Mouse (Mus musculus) intestine, postnatal 0 days (tissue): ENCODE measurements around the gene Col16a1. TPM values are rescaled to one million over a fixed set of nuclear protein-coding genes. Genes with fewer than 3 reads are reported as not detected.

Source experiments
- ATAC-seq: fragments of 200-750 bp; cut with Nextera tagmentation; 2 replicates; pipeline ENCODE4 v1.8.0; 2017; ENCODE audit warnings: mild to moderate bottlenecking, moderate TSS enrichment, moderate library complexity
- H3K27ac ChIP-seq: fragments of 300-500 bp; sonication (generic); 2 replicates; pipeline ENCODE4 v1.5.1; 2014; ENCODE audit warnings: mild to moderate bottlenecking, low read depth, low read length, moderate library complexity
- H3K27me3 ChIP-seq: fragments of 300-500 bp; sonication (generic); replicated peaks from 2 replicates; pipeline ENCODE4 v1.6.1; 2014; ENCODE audit warnings: low read length, mixed read lengths; ENCODE audit not compliant: control insufficient read depth, insufficient read depth
- H3K36me3 ChIP-seq: fragments of 300-500 bp; sonication (generic); 2 replicates; pipeline ENCODE4 v1.6.1; 2014; ENCODE audit warnings: mild to moderate bottlenecking, moderate library complexity; ENCODE audit not compliant: control insufficient read depth, insufficient read depth
- H3K4me1 ChIP-seq: fragments of 300-500 bp; sonication (generic); replicated peaks from 2 replicates; pipeline ENCODE4 v1.6.1; 2014; ENCODE audit warnings: antibody characterized with exemption, low read length, mixed read lengths; ENCODE audit not compliant: control insufficient read depth, insufficient read depth
- H3K4me2 ChIP-seq: fragments of 300-500 bp; sonication (generic); replicated peaks from 2 replicates; pipeline ENCODE4 v1.6.1; 2014; ENCODE audit warnings: low read depth, mild to moderate bottlenecking, moderate library complexity
- H3K4me3 ChIP-seq: fragments of 300-500 bp; sonication (generic); 2 replicates; pipeline ENCODE4 v1.5.1; 2014; ENCODE audit warnings: low read depth, low read length
- H3K9ac ChIP-seq: fragments of 300-500 bp; sonication (generic); 2 replicates; pipeline ENCODE4 v1.6.1; 2014; ENCODE audit warnings: mild to moderate bottlenecking, low read depth, low read length
- H3K9me3 ChIP-seq: fragments of 300-500 bp; sonication (generic); 2 replicates; pipeline ENCODE4 v1.6.1; 2016; ENCODE audit warnings: mixed run types; ENCODE audit not compliant: control insufficient read depth
- CTCF ChIP-seq: sonication (generic); IDR thresholded peaks from 2 replicates; pipeline ENCODE4 v1.5.1; 2016; ENCODE audit warnings: low read depth, mild to moderate bottlenecking, control low read depth, antibody characterized with exemption, moderate library complexity
- WGBS: fragments of 180-500 bp; shearing (Covaris S2); extraction: QIAGEN DNeasy Blood & Tissue Kit; methylation state at CpG from one replicate; pipeline ENCODE4 v1.1.7; 2014; 5-methylcytosine and 5-hydroxymethylcytosine counted together
- polyA plus RNA-seq: library from polyadenylated mRNA; unstranded; fragments of >200 nt; fragmentation: Nextera tagmentation; extraction: Ambion mirVana; gene quantifications from 2 replicates; pipeline ENCODE4 v1.2.1, GENCODE M21; 2015

The Col16a1 gene
- polyA plus RNA-seq, 1 experiment from 2014 or later, result 25.6 TPM

- ATAC-seq, result no peak
These were observed 38.6 kb upstream of the Col16a1 start for GRCm38 (mm10) chr4:130009043-130009442.

GRCm38 (mm10) chr4:130010723-130011122 lies 36.9 kb upstream of the Col16a1 start:
- Histone ChIP-seq H3K4me2 (no peak overlapping the region), H3K4me1 (no peaks in the 10 kb centered on the region), H3K9ac (no peak overlapping the region), H3K4me3 (no peak overlapping the region), H3K27ac (no peak overlapping the region), H3K27me3 (peaks cover 8% of the 10 kb centered on the region; the same call in 1 of the 2 replicates), H3K36me3 (no peaks in the 10 kb centered on the region), H3K9me3 (no peaks in the 10 kb centered on the region)
- no peak for ATAC-seq
- 83% methylated on average over 4 of the region's 4 CpGs for whole genome bisulfite sequencing
- no peak for TF ChIP-seq CTCF

More at GRCm38 (mm10) chr4:130009043-130009442, 38.6 kb upstream of the Col16a1 start:
- Histone ChIP-seq H3K4me1 (no peaks in the 10 kb centered on the region), H3K27ac (no peak overlapping the region), H3K4me3 (no peak overlapping the region), H3K9ac (no peak overlapping the region), H3K4me2 (no peak overlapping the region), H3K9me3 (no peaks in the 10 kb centered on the region), H3K27me3 (peaks cover 13% of the 10 kb centered on the region; the same call in 1 of the 2 replicates), H3K36me3 (no peaks in the 10 kb centered on the region)
- WGBS, result 66% methylated on average over 14 of the region's 14 CpGs
- TF ChIP-seq CTCF, result no peak

- no peak overlapping the region for H3K4me2 ChIP-seq
- H3K27ac ChIP-seq, result no peak overlapping the region
- no peak for TF ChIP-seq CTCF
- H3K36me3 ChIP-seq, result no peaks in the 10 kb centered on the region
- WGBS, result 78% methylated on average over 6 of the region's 6 CpGs
- no peaks in the 10 kb centered on the region for H3K4me1 ChIP-seq
- no peaks in the 10 kb centered on the region for H3K9me3 ChIP-seq
- no peak for ATAC-seq
- H3K27me3 ChIP-seq, result peaks cover 5% of the 10 kb centered on the region; the same call in 1 of the 2 replicates
- H3K4me3 ChIP-seq, result no peak overlapping the region
- no peak overlapping the region for H3K9ac ChIP-seq
These were observed 35.4 kb upstream of the Col16a1 start for GRCm38 (mm10) chr4:130012234-130012633.

- Histone ChIP-seq H3K4me2 (no peak overlapping the region), H3K4me1 (no peaks in the 10 kb centered on the region), H3K4me3 (no peak overlapping the region), H3K36me3 (no peaks in the 10 kb centered on the region), H3K27me3 (no peaks in the 10 kb centered on the region), H3K9me3 (no peaks in the 10 kb centered on the region), H3K27ac (no peak overlapping the region), H3K9ac (no peak overlapping the region)
- no peak for TF ChIP-seq CTCF
- ATAC-seq, result no peak
- WGBS, result 63% methylated on average over 10 of the region's 10 CpGs
These were observed 34.5 kb upstream of the Col16a1 start for GRCm38 (mm10) chr4:130013111-130013510.

- 57% methylated on average over 4 of the region's 4 CpGs for WGBS
- H3K9me3 ChIP-seq, result no peaks in the 10 kb centered on the region
- TF ChIP-seq CTCF, result no peak
- no peaks in the 10 kb centered on the region for H3K36me3 ChIP-seq
- H3K4me3 ChIP-seq, result no peak overlapping the region
- ATAC-seq, result no peak
- H3K9ac ChIP-seq, result no peak overlapping the region
- no peaks in the 10 kb centered on the region for H3K4me1 ChIP-seq
- H3K27ac ChIP-seq, result no peak overlapping the region
- no peaks in the 10 kb centered on the region for H3K27me3 ChIP-seq
- H3K4me2 ChIP-seq, result no peak overlapping the region
These were observed 31.6 kb upstream of the Col16a1 start for GRCm38 (mm10) chr4:130016010-130016409.

GRCm38 (mm10) chr4:130017036-130017674 lies 30.5 kb upstream of the Col16a1 start:
- H3K4me2 ChIP-seq, result no peak overlapping the region
- no peak for TF ChIP-seq CTCF
- H3K4me3 ChIP-seq, result no peak overlapping the region
- no peaks in the 10 kb centered on the region for H3K4me1 ChIP-seq
- H3K36me3 ChIP-seq, result no peaks in the 10 kb centered on the region
- no peak overlapping the region for H3K27ac ChIP-seq
- no peaks in the 10 kb centered on the region for H3K27me3 ChIP-seq
- 66% methylated on average over 18 of the region's 18 CpGs for WGBS
- ATAC-seq, result no peak
- H3K9ac ChIP-seq, result no peak overlapping the region
- no peaks in the 10 kb centered on the region for H3K9me3 ChIP-seq

GRCm38 (mm10) chr4:130022952-130023351 lies 24.7 kb upstream of the Col16a1 start:
- 65% methylated on average over 8 of the region's 8 CpGs for WGBS
- Histone ChIP-seq H3K27ac (no peak overlapping the region), H3K4me2 (no peak overlapping the region), H3K27me3 (no peaks in the 10 kb centered on the region), H3K9me3 (no peaks in the 10 kb centered on the region), H3K9ac (no peak overlapping the region), H3K36me3 (no peaks in the 10 kb centered on the region), H3K4me1 (no peaks in the 10 kb centered on the region), H3K4me3 (no peak overlapping the region)
- no peak for ATAC-seq
- no peak for TF ChIP-seq CTCF
